Mouse (Mus musculus) ES-E14 (cell line): ENCODE measurements around the gene Btbd1.

Experiments used
- CHD2 ChIP-seq: IDR thresholded peaks from 2 replicates; pipeline ENCODE4 v1.6.1; 2014; ENCODE audit warnings: mild to moderate bottlenecking, low read depth, low read length, inconsistent platforms
- HCFC1 ChIP-seq: IDR thresholded peaks from 2 replicates; pipeline ENCODE4 v1.6.1; 2012; ENCODE audit warnings: low read length, inconsistent platforms, borderline replicate concordance; ENCODE audit not compliant: insufficient read depth
- MAFK ChIP-seq: IDR thresholded peaks from 2 replicates; pipeline ENCODE4 v1.6.1; 2014; ENCODE audit warnings: mild to moderate bottlenecking, low read depth, low read length, inconsistent platforms; ENCODE audit not compliant: insufficient read depth
- ZNF384 ChIP-seq: IDR thresholded peaks from 2 replicates; pipeline ENCODE4 v1.6.1; 2012; ENCODE audit warnings: low read depth, low read length, inconsistent platforms

DNA sequence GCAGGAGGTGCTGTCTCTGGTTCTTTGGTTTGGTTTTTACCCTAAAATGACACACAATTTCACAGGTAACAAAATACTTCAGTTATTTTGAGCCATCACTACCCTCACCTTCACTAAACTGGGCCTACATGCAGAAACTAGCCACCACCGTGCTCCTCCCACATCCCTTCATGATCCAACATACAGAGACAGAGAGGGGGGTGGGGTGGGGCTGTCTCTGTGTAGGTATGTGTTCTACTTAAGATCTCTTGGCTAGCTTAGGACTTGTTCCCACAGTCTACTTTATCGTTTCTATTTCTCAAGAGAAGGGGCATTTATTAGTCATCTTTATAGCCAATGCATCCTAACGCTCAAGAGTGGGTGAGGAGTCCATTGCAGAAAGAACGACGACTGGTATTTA, 40.7 kb downstream of the Btbd1 start:
- TF ChIP-seq MAFK (no peak), HCFC1 (no peak), ZNF384 (no peak), CHD2 (no peak)
